ENCODE assay signal across 11 mouse cellular contexts in the genomic region with DNA sequence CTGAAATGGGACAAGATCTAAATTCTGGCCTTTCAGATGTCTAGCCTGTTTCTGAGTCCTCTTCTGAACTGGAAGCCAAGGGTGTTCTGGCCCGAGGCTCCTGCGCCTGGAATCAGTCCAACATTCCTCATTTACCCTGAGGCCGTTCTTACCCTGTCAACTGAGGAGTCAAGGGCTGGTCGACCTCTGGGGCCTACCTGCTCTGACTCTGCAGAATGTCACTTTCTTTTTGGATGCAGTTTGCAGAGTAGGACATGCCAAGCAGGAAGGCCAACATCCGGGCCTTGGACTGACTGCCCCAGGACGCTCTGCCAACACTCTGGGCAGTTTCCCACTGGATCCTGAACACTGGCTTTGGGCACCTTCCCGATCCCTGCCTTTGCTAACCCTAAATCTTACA.
DNase-seq lines count a peak whose midpoint lies in the region; ATAC-seq and TF ChIP-seq lines count a peak whose summit lies in the region.
"Had no signal": no experiment of that assay in that cellular context is flagged by ENCODE, and none has a peak within 500 bp of the region (broad histone marks: within the 10 kb centered on the region; RNA-seq: fewer than 3 reads in every experiment).

No protein-coding gene starts in this region.

- no peak overlapping the region for H3K4me3 ChIP-seq in forebrain, embryonic 15.5 days
- H3K4me3 ChIP-seq in thymus, adult 2 months (ENCODE audit: control insufficient read depth, insufficient read depth, low read length): no peak overlapping the region

- 78% methylated on average over 7 of the region's 7 CpGs for WGBS in forebrain, embryonic 15.5 days
- 75% methylated on average over 7 of the region's 7 CpGs for WGBS in thymus, adult 2 months

- no peak for TF ChIP-seq CTCF in thymus, adult 2 months (IDR thresholded peaks at IDR 0.05; ENCODE audit: borderline replicate concordance, control insufficient read depth, extremely low read depth, insufficient read depth, low read length, poor library complexity)

- DNase-seq in urinary bladder, postnatal 25 days (ENCODE audit: low spot score): peak; percentile 5
- DNase-seq in urinary bladder, adult 2 months (ENCODE audit: low spot score): no peak
- DNase-seq in gastrocnemius, postnatal 25 days: peak; percentile 34
- DNase-seq in kidney, adult 9 months: peak; percentile 47
- no peak for DNase-seq in layer of hippocampus, postnatal 25 days (ENCODE audit: extremely low spot score in 1 of 2, low spot score in 1 of 2)
- DNase-seq in thymus, adult 2 months: no peak
- DNase-seq in thymus, postnatal 4 days: no peak
- DNase-seq: cerebellum, adult 18-20 months had no signal

- H3K4me1 ChIP-seq in forebrain, embryonic 15.5 days: no peaks in the 10 kb centered on the region
- H3K4me1 ChIP-seq in thymus, adult 2 months (replicated peaks; ENCODE audit: control insufficient read depth, insufficient read depth, low read length): no peaks in the 10 kb centered on the region

- H3K9ac ChIP-seq in forebrain, embryonic 15.5 days (replicated peaks): no peak overlapping the region

- ATAC-seq in forebrain, embryonic 15.5 days (replicated peaks): no peak
- ATAC-seq: hindbrain, postnatal 0 days had no signal

- no peak for TF ChIP-seq POLR2A in thymus, adult 2 months (IDR thresholded peaks at IDR 0.05; ENCODE audit: control insufficient read depth, extremely low read depth, insufficient read depth, low read length, poor library complexity)

- H3K9me3 ChIP-seq in forebrain, embryonic 15.5 days: no peaks in the 10 kb centered on the region

- no peak overlapping the region for H3K4me2 ChIP-seq in forebrain, embryonic 15.5 days (replicated peaks)
- H3K4me2 ChIP-seq: midbrain, embryonic 11.5 days had no signal

- H3K27ac ChIP-seq in forebrain, embryonic 15.5 days (replicated peaks): no peak overlapping the region
- H3K27ac ChIP-seq in thymus, adult 2 months (ENCODE audit: control insufficient read depth, insufficient read depth, low read length): no peak overlapping the region
- H3K27ac ChIP-seq: hindbrain, postnatal 0 days had no signal

- no peaks in the 10 kb centered on the region for H3K36me3 ChIP-seq in forebrain, embryonic 15.5 days
- no peaks in the 10 kb centered on the region for H3K36me3 ChIP-seq in thymus, adult 2 months (ENCODE audit: control insufficient read depth, insufficient read depth, low read length)

- H3K27me3 ChIP-seq in forebrain, embryonic 15.5 days: no peaks in the 10 kb centered on the region
- H3K27me3 ChIP-seq in thymus, adult 2 months (ENCODE audit: control insufficient read depth, insufficient read depth, low read length): no peaks in the 10 kb centered on the region

Comparison
In these comparisons a context has a peak if more than half of its experiments do, and no peak if none do; other contexts are left out.
1. DNase-seq: peak in urinary bladder, postnatal 25 days (single experiment), gastrocnemius, postnatal 25 days (single experiment) and kidney, adult 9 months (single experiment); none in urinary bladder, adult 2 months (single experiment), layer of hippocampus, postnatal 25 days (0 of 2), thymus, adult 2 months (single experiment) and thymus, postnatal 4 days (single experiment).